Mouse (Mus musculus) E14TG2a.4 (cell line): ENCODE results near the gene Rasgef1b.

Experiments
- CTCF ChIP-seq: conservative IDR thresholded peaks from 2 replicates; pipeline ENCODE4 v1.5.1; 2014; ENCODE audit warnings: low read length
- NANOG ChIP-seq: IDR thresholded peaks from 2 replicates; pipeline ENCODE4 v1.6.1; 2014; ENCODE audit warnings: borderline replicate concordance, low read length, mixed read lengths

DNA sequence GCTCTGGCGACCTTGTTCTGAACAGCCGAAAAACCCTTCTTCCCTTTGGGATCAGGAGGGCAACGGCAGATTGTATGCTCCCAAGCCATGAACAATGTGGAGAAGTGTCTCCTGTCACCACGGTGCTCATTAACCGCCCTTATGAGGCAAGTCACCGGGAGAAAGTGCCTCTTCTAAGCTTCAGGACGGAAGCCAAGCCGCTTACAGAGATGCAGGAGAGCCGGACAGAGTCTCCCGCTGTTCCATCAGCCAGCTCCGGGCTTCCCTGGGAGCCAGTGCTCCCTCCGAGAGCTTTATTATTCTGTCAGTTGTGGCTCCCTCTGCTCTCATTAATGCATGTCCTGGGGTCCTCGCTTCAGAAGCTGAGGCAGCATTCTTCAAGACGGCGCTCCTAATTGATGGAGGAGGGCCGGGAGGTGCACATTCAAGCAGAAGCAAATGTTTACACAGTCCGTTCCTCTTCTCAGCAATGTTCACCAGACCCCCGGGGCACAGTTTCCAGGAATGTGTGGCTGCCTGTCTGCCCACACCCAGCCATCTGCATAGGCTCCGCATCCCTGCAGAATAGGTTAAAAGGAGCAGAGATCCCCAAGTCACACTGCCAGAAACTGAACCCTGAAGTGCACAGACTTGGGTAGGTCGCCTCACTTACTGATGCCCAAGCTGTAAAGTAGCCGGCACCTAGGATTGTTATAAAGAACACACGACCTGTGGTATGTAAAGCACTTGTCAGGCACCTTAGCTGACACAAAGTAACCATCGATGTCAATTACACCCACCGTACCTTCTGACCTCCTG, 115.3 kb downstream of the Rasgef1b start:
- TF ChIP-seq CTCF (no peak), NANOG (no peak)
